Mouse (Mus musculus) kidney, adult 2 months (tissue): ENCODE data around the gene Sorbs1. TPM values are rescaled to one million over a fixed set of nuclear protein-coding genes. Genes with fewer than 3 reads are reported as not detected.

ENCODE experiments used
- DNase-seq: peaks from one replicate; pipeline ENCODE4 v3.0.0; 2021
- H3K27ac ChIP-seq: fragments of 200-500 bp; 2 replicates; pipeline ENCODE4 v1.5.1; 2012; ENCODE audit warnings: low read depth, low read length, control low read depth, inconsistent platforms; ENCODE audit not compliant: insufficient read depth
- H3K27me3 ChIP-seq: fragments of 200-500 bp; replicated peaks from 2 replicates; pipeline ENCODE4 v1.6.1; 2012; ENCODE audit warnings: mild to moderate bottlenecking, moderate library complexity, low read length, inconsistent platforms; ENCODE audit not compliant: control insufficient read depth, insufficient read depth
- H3K36me3 ChIP-seq: fragments of 200-500 bp; 2 replicates; pipeline ENCODE4 v1.6.1; 2012; ENCODE audit warnings: mild to moderate bottlenecking, moderate library complexity, low read length, inconsistent platforms; ENCODE audit not compliant: control insufficient read depth, insufficient read depth
- H3K4me1 ChIP-seq: fragments of 200-500 bp; 2 replicates; pipeline ENCODE4 v1.6.1; 2011; ENCODE audit warnings: low read length; ENCODE audit not compliant: control insufficient read depth, insufficient read depth
- H3K4me3 ChIP-seq: fragments of 200-500 bp; 2 replicates; pipeline ENCODE4 v1.5.1; 2011; ENCODE audit warnings: mild to moderate bottlenecking, low read depth, low read length, control low read depth; ENCODE audit not compliant: insufficient read depth
- CTCF ChIP-seq: fragments of 200-500 bp; conservative IDR thresholded peaks from 2 replicates; pipeline ENCODE4 v1.5.1; 2011; ENCODE audit warnings: low read depth, mild to moderate bottlenecking, control low read depth, low read length, moderate library complexity, mixed read lengths; ENCODE audit not compliant: insufficient read depth, insufficient read length
- POLR2A ChIP-seq: fragments of 200-500 bp; IDR thresholded peaks from one replicate; pipeline ENCODE4 v1.6.1; 2011; ENCODE audit warnings: low read depth, low read length, control low read depth
- WGBS: fragments of 180-500 bp; shearing (Covaris S2); methylation state at CpG from one replicate; pipeline ENCODE4 v1.1.7; 2018; 5-methylcytosine and 5-hydroxymethylcytosine counted together
- polyA plus RNA-seq: library from polyadenylated mRNA; depleted of rRNA; stranded (reverse); fragments of >200 nt; gene quantifications from 2 replicates; pipeline ENCODE4 v1.2.3, GENCODE M21; 2012

The Sorbs1 gene
- polyA plus RNA-seq, 1 experiment = 52.5 TPM

DNA sequence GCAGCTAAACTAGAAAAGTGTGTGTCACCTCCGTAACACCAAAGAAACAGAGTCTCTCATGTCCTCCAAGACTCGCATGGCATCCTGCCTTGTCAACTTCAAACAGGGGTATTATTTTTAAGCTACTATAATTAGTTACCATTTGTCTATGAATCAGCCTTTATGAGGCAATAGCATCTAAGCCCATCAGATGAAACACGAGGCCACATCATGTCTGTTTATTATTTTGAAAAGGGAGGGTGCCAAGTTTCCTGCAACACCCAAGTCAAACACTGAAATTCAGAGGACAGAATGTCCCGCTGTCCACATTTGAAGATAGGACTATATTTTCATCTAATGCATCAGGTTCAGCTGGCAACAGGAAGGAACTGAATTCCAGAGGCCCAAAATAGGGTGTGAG is 81.6 kb downstream of the Sorbs1 start:
- H3K4me3 ChIP-seq = no peak overlapping the region
- no peaks in the 10 kb centered on the region for H3K27me3 ChIP-seq
- peaks cover 16% of the 10 kb centered on the region for H3K4me1 ChIP-seq
- no peaks in the 10 kb centered on the region for H3K36me3 ChIP-seq
- 53% methylated on average over 4 of the region's 4 CpGs for WGBS
- peak overlapping the region; percentile 42; the same call in 1 of the 2 replicates for H3K27ac ChIP-seq
- TF ChIP-seq CTCF (no peak), POLR2A (no peak)
- peak; percentile 63 for DNase-seq

- no peaks in the 10 kb centered on the region for H3K27me3 ChIP-seq
- H3K4me1 ChIP-seq = peaks cover 9% of the 10 kb centered on the region; the same call in 1 of the 2 replicates
- TF ChIP-seq CTCF = no peak
- TF ChIP-seq POLR2A = no peak
- WGBS = 82% methylated on average over 3 of the region's 3 CpGs
- H3K4me3 ChIP-seq = no peak overlapping the region
- DNase-seq = no peak
- H3K36me3 ChIP-seq = no peaks in the 10 kb centered on the region
- H3K27ac ChIP-seq = no peak overlapping the region
Measured at GRCm38 (mm10) chr19:40429572-40429971, 84.0 kb downstream of the Sorbs1 start.

DNA sequence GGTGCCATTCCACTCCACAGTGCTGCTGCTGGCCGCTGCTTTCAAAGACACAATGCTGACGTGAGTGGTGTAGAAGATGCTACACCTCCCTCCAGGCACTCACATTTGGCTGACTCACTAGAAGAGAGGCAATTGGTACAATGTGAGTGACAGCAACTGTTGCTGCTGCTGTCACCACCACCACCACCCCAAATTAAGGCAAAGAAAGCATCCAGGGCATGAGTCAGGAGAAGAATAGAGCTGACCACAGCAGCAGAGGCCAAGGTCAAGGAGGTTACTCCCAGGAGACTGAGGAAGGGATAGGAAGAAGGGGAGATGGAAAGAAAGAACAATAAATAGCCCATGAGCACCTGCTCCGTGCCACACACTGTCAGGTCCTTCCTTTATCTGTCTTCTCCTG is 84.4 kb downstream of the Sorbs1 start:
- H3K27ac ChIP-seq = no peak overlapping the region
- H3K4me3 ChIP-seq = no peak overlapping the region
- no peaks in the 10 kb centered on the region for H3K36me3 ChIP-seq
- H3K27me3 ChIP-seq = no peaks in the 10 kb centered on the region
- TF ChIP-seq POLR2A = no peak
- TF ChIP-seq CTCF = no peak
- DNase-seq = no peak
- peaks cover 9% of the 10 kb centered on the region; the same call in 1 of the 2 replicates for H3K4me1 ChIP-seq
- 85% methylated on average over 3 of the region's 3 CpGs for WGBS

GRCm38 (mm10) chr19:40426103-40426960 is 87.2 kb downstream of the Sorbs1 start:
- 80% methylated on average over 16 of the region's 16 CpGs for WGBS
- TF ChIP-seq CTCF = no peak
- no peak for TF ChIP-seq POLR2A
- Histone ChIP-seq H3K4me1 (0 out of 2 replicates have a peak, but pooled peaks cover 5% of the 10 kb centered on the region), H3K27ac (no peak overlapping the region), H3K27me3 (no peaks in the 10 kb centered on the region), H3K36me3 (no peaks in the 10 kb centered on the region), H3K4me3 (no peak overlapping the region)
- DNase-seq = no peak

DNA sequence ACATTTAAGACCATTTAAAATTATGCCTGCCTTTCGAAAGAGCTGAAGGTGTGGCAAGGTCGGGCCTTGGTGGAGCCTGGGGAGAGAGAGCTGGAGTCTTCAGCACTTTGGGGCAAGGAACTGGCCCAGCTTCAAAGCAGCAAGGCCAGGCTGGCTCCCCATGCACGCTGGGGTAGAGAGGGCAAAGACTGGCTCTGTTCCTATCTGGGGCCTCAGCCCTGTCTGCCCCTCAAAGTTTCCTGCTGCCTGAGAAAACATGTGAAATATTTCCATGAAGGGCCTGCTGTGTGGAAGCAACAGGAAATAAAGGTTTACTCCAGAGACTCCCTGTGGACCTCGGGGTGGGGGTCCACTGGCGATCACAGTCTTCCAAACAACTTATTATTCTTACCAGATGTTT is 88.3 kb downstream of the Sorbs1 start:
- WGBS = 46% methylated on average over 5 of the region's 5 CpGs
- H3K27ac ChIP-seq = no peak overlapping the region

DNA sequence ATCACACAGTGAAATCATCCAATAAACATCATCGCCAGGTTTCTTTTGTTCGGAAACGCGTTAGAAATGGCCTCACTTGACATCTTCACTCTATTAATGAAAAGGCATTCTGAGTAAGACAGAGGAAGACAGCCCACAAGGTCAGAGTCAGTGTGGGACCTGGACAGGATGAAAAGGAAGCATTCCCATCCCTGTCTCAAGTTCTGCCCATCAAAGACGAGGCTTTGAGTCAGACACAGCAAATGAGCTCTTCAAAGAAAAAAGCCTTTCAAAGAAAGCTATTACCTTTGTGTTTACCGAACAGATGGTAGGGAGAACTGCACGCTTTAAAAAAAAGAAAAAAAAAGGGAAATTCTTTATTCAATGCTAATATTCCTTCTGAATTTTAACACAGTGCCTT is 92.5 kb downstream of the Sorbs1 start:
- Histone ChIP-seq H3K36me3 (no peaks in the 10 kb centered on the region), H3K27me3 (no peaks in the 10 kb centered on the region), H3K4me3 (no peak overlapping the region), H3K4me1 (peaks cover 8% of the 10 kb centered on the region; the same call in 1 of the 2 replicates), H3K27ac (no peak overlapping the region)
- TF ChIP-seq POLR2A (no peak), CTCF (no peak)
- WGBS = 75% methylated on average over 7 of the region's 7 CpGs
- no peak for DNase-seq

More for the DNA sequence above, 88.3 kb downstream of the Sorbs1 start:
- no peaks in the 10 kb centered on the region for H3K36me3 ChIP-seq
- TF ChIP-seq CTCF = no peak
- no peak for TF ChIP-seq POLR2A
- no peaks in the 10 kb centered on the region for H3K27me3 ChIP-seq
- no peak for DNase-seq
- H3K4me1 ChIP-seq = 0 out of 2 replicates have a peak, but pooled peaks cover 3% of the 10 kb centered on the region
- H3K4me3 ChIP-seq = no peak overlapping the region

GRCm38 (mm10) chr19:40419315-40419714 is 94.3 kb downstream of the Sorbs1 start:
- no peak for DNase-seq
- H3K4me3 ChIP-seq = no peak overlapping the region
- peaks cover 11% of the 10 kb centered on the region; the same call in 1 of the 2 replicates for H3K4me1 ChIP-seq
- 86% methylated on average over 7 of the region's 7 CpGs for WGBS
- no peak overlapping the region for H3K27ac ChIP-seq
- TF ChIP-seq CTCF (no peak), POLR2A (no peak)
- no peaks in the 10 kb centered on the region for H3K36me3 ChIP-seq
- no peaks in the 10 kb centered on the region for H3K27me3 ChIP-seq
